In genomic region chr1:124584620-124585019, GRCm38 (mm10) we compare ENCODE assay signal across 27 mouse cellular contexts.
"Had no signal": no experiment of that assay in that cellular context is flagged by ENCODE, and none has a peak within 500 bp of the region (broad histone marks: within the 10 kb centered on the region; RNA-seq: fewer than 3 reads in every experiment).

No protein-coding gene starts in this region.

- ATAC-seq: forebrain, embryonic 13.5 days; forebrain, embryonic 14.5 days; forebrain, embryonic 15.5 days; forebrain, embryonic 16.5 days; forebrain, postnatal 0 days had no signal

- H3K9ac ChIP-seq: embryonic facial prominence, embryonic 12.5 days; embryonic facial prominence, embryonic 13.5 days; embryonic facial prominence, embryonic 15.5 days; forebrain, embryonic 12.5 days; forebrain, embryonic 13.5 days; forebrain, embryonic 15.5 days; forebrain, postnatal 0 days had no signal

- H3K4me1 ChIP-seq: embryonic facial prominence, embryonic 10.5 days; embryonic facial prominence, embryonic 12.5 days; embryonic facial prominence, embryonic 13.5 days; embryonic facial prominence, embryonic 15.5 days; forebrain, embryonic 10.5 days; forebrain, embryonic 12.5 days; forebrain, embryonic 13.5 days; forebrain, embryonic 15.5 days had no signal

- H3K4me2 ChIP-seq: embryonic facial prominence, embryonic 12.5 days; embryonic facial prominence, embryonic 13.5 days; embryonic facial prominence, embryonic 15.5 days; forebrain, embryonic 12.5 days; forebrain, embryonic 13.5 days; forebrain, embryonic 15.5 days had no signal

- H3K4me3 ChIP-seq: embryonic facial prominence, embryonic 10.5 days; embryonic facial prominence, embryonic 12.5 days; embryonic facial prominence, embryonic 13.5 days; embryonic facial prominence, embryonic 15.5 days; erythroblast, embryonic 14.5 days; forebrain, embryonic 10.5 days; forebrain, embryonic 12.5 days; forebrain, embryonic 13.5 days; forebrain, embryonic 15.5 days; gastrocnemius, adult 2 months; heart, adult 2 months had no signal

- H3K36me3 ChIP-seq: embryonic facial prominence, embryonic 10.5 days; embryonic facial prominence, embryonic 12.5 days; embryonic facial prominence, embryonic 13.5 days; embryonic facial prominence, embryonic 15.5 days; forebrain, embryonic 10.5 days; forebrain, embryonic 12.5 days; forebrain, embryonic 15.5 days had no signal

- H3K9me3 ChIP-seq: embryonic facial prominence, embryonic 10.5 days; embryonic facial prominence, embryonic 12.5 days; embryonic facial prominence, embryonic 13.5 days; embryonic facial prominence, embryonic 15.5 days; forebrain, embryonic 10.5 days; forebrain, embryonic 12.5 days; forebrain, embryonic 13.5 days; forebrain, embryonic 15.5 days had no signal

- H3K27ac ChIP-seq: embryonic facial prominence, embryonic 10.5 days; embryonic facial prominence, embryonic 12.5 days; embryonic facial prominence, embryonic 13.5 days; embryonic facial prominence, embryonic 15.5 days; forebrain, embryonic 10.5 days; forebrain, embryonic 12.5 days; forebrain, embryonic 13.5 days; forebrain, embryonic 15.5 days; gastrocnemius, adult 2 months; heart, adult 2 months had no signal

- H3K27me3 ChIP-seq: embryonic facial prominence, embryonic 12.5 days; embryonic facial prominence, embryonic 13.5 days; embryonic facial prominence, embryonic 15.5 days; forebrain, embryonic 12.5 days; forebrain, embryonic 13.5 days; forebrain, embryonic 15.5 days had no signal

- DNase-seq: cerebellum, adult 9-10 months; cerebellum, adult 9-11 months; cerebellum, postnatal 10 days; cerebellum, postnatal 14 days; cerebellum, postnatal 25 days; cerebellum, postnatal 36 days; embryo, embryonic 11 days; forebrain, postnatal 0 days; gastrocnemius, adult 2 months; gastrocnemius, postnatal 10 days; gastrocnemius, postnatal 14 days; gastrocnemius, postnatal 25 days; gastrocnemius, postnatal 36 days; heart, adult 11 months; heart, adult 18-20 months; heart, adult 2 months had no signal
